Mouse (Mus musculus) ES-Bruce4 (cell line): ENCODE data around the gene Ptprd.

Experiments used
- CTCF ChIP-seq: IDR thresholded peaks from one replicate; pipeline ENCODE4 v1.8.1; 2011; ENCODE audit warnings: low read depth, low read length
- EP300 ChIP-seq: IDR thresholded peaks from 2 replicates; pipeline ENCODE4 v1.6.1; 2011; ENCODE audit warnings: low read depth, low read length; ENCODE audit not compliant: insufficient read depth
- POLR2A ChIP-seq: IDR thresholded peaks from one replicate; pipeline ENCODE4 v1.8.1; 2011; ENCODE audit warnings: low read length; ENCODE audit not compliant: insufficient read depth

GRCm38 (mm10) chr4:76325646-76326045 is 1886.1 kb downstream of the Ptprd start:
- TF ChIP-seq EP300: no peak
- TF ChIP-seq POLR2A: no peak
- no peak for TF ChIP-seq CTCF
